Mouse (Mus musculus): Measurements from ENCODE around the gene Zfp958. TPM values are rescaled to one million over a fixed set of nuclear protein-coding genes. Genes with fewer than 3 reads are reported as not detected.

The Zfp958 gene
- 19.0 and 19.4 TPM in 2 replicates for polyA plus RNA-seq (2014; fragmentation: Nextera tagmentation; extraction: Ambion mirVana)

- Histone ChIP-seq H3K27ac (replicated peaks; ENCODE audit: low read depth, low read length) (peak within 1 kb of the TSS; percentile 54; the same call in 1 of the 2 replicates), H3K9me3 (replicated peaks; ENCODE audit: control insufficient read depth, low read length) (no peaks in the 10 kb centered on the region), H3K4me2 (ENCODE audit: low read depth, low read length) (peak within 1 kb of the TSS; percentile 76), H3K27me3 (ENCODE audit: control insufficient read depth, insufficient read depth, low read length) (no peaks in the 10 kb centered on the region), H3K9ac (replicated peaks; ENCODE audit: low read length) (peak within 1 kb of the TSS; percentile 77), H3K36me3 (replicated peaks; ENCODE audit: control insufficient read depth, insufficient read depth, low read depth, low read length) (no peaks in the 10 kb centered on the region), H3K4me1 (ENCODE audit: control insufficient read depth, insufficient read depth, low read length) (no peaks in the 10 kb centered on the region), H3K4me3 (ENCODE audit: low read depth, low read length) (peak within 1 kb of the TSS; percentile 60)
- under 1% methylated on average over 25 of the region's 25 CpGs for WGBS
- ATAC-seq (replicated peaks; ENCODE audit: insufficient number of reproducible peaks, low FRiP score, low TSS enrichment, low read depth) = peak; percentile 99
- DNase-seq (ENCODE audit: low spot score) = peak; percentile 95
Observed at GRCm38 (mm10) chr8:4612932-4613853, at the start of gene Zfp958. Gene Zfp958, plus strand, starts transcription at chr8:4613167.

DNA sequence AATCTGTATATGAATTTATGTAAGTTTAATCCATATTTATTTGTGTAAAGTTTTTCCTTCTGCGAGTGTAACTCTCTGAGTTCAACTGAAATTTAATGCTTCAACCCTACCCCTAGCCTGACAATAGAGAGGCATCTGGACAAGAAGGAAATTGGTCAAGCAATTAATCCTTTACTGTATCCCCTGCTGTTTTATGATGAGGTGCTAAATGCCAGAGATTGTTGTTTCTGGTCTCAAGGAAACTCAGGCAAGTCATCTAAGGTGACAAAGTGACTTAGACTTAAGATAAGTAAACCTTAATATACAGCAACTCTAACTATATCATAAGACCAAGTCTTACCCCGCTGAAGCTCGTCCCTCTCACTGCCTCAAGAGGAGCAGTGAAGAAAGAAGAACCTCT is 31.0 kb upstream of the Zfp958 start:
- 75% methylated on average over 3 of the region's 3 CpGs for WGBS
- no peak for ATAC-seq (replicated peaks; ENCODE audit: insufficient number of reproducible peaks, low FRiP score, low TSS enrichment, low read depth)
- H3K9me3 ChIP-seq (replicated peaks; ENCODE audit: control insufficient read depth, low read length) = no peaks in the 10 kb centered on the region

GRCm38 (mm10) chr8:4582754-4583178 is 30.2 kb upstream of the Zfp958 start:
- Histone ChIP-seq H3K4me3 (ENCODE audit: low read depth, low read length) (no peak overlapping the region), H3K9ac (replicated peaks; ENCODE audit: low read length) (no peak overlapping the region), H3K9me3 (replicated peaks; ENCODE audit: control insufficient read depth, low read length) (no peaks in the 10 kb centered on the region), H3K4me1 (ENCODE audit: control insufficient read depth, insufficient read depth, low read length) (no peaks in the 10 kb centered on the region), H3K4me2 (ENCODE audit: low read depth, low read length) (no peak overlapping the region), H3K27ac (replicated peaks; ENCODE audit: low read depth, low read length) (no peak overlapping the region), H3K36me3 (replicated peaks; ENCODE audit: control insufficient read depth, insufficient read depth, low read depth, low read length) (no peaks in the 10 kb centered on the region), H3K27me3 (ENCODE audit: control insufficient read depth, insufficient read depth, low read length) (no peaks in the 10 kb centered on the region)
- no peak for ATAC-seq (replicated peaks; ENCODE audit: insufficient number of reproducible peaks, low FRiP score, low TSS enrichment, low read depth)
- 87% methylated on average over 6 of the region's 6 CpGs for WGBS
- no peak for DNase-seq (ENCODE audit: low spot score)

More for the DNA sequence above, 31.0 kb upstream of the Zfp958 start:
- H3K4me3 ChIP-seq (ENCODE audit: low read depth, low read length) = no peak overlapping the region
- no peak overlapping the region for H3K27ac ChIP-seq (replicated peaks; ENCODE audit: low read depth, low read length)
- H3K27me3 ChIP-seq (ENCODE audit: control insufficient read depth, insufficient read depth, low read length) = no peaks in the 10 kb centered on the region
- no peaks in the 10 kb centered on the region for H3K4me1 ChIP-seq (ENCODE audit: control insufficient read depth, insufficient read depth, low read length)
- no peak overlapping the region for H3K9ac ChIP-seq (replicated peaks; ENCODE audit: low read length)
- H3K36me3 ChIP-seq (replicated peaks; ENCODE audit: control insufficient read depth, insufficient read depth, low read depth, low read length) = no peaks in the 10 kb centered on the region
- no peak for DNase-seq (ENCODE audit: low spot score)
- no peak overlapping the region for H3K4me2 ChIP-seq (ENCODE audit: low read depth, low read length)

GRCm38 (mm10) chr8:4584660-4585059 is 28.3 kb upstream of the Zfp958 start:
- no peaks in the 10 kb centered on the region for H3K27me3 ChIP-seq (ENCODE audit: control insufficient read depth, insufficient read depth, low read length)

DNA sequence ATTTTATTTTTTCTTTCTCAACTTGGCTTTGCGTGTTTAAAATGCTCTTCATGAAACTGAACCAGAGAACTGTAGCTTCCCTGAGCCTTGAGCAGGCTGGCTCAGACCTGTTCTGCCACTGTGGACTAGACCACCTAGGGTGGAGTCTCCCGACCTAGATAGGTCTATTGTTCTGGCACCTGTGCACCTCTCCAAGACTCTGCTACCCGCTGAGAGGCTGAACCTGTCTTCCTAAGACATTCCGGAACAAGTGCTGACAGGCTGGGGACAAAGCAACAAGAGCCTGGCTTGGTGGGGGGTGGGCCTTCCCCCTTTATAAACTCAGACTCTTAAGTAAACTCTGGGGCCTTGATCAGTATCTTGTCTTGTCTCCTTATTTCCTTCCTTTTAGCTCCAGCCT is 26.6 kb upstream of the Zfp958 start:
- Histone ChIP-seq H3K27ac (replicated peaks; ENCODE audit: low read depth, low read length) (no peak overlapping the region), H3K4me1 (ENCODE audit: control insufficient read depth, insufficient read depth, low read length) (no peaks in the 10 kb centered on the region), H3K36me3 (replicated peaks; ENCODE audit: control insufficient read depth, insufficient read depth, low read depth, low read length) (no peaks in the 10 kb centered on the region), H3K27me3 (ENCODE audit: control insufficient read depth, insufficient read depth, low read length) (no peaks in the 10 kb centered on the region), H3K4me2 (ENCODE audit: low read depth, low read length) (no peak overlapping the region), H3K9ac (replicated peaks; ENCODE audit: low read length) (no peak overlapping the region), H3K4me3 (ENCODE audit: low read depth, low read length) (no peak overlapping the region), H3K9me3 (replicated peaks; ENCODE audit: control insufficient read depth, low read length) (no peaks in the 10 kb centered on the region)
- ATAC-seq (replicated peaks; ENCODE audit: insufficient number of reproducible peaks, low FRiP score, low TSS enrichment, low read depth) (no peak), DNase-seq (ENCODE audit: low spot score) (peak; percentile 43)
- WGBS = 21% methylated on average over 4 of the region's 4 CpGs

More at GRCm38 (mm10) chr8:4584660-4585059, 28.3 kb upstream of the Zfp958 start:
- Histone ChIP-seq H3K36me3 (replicated peaks; ENCODE audit: control insufficient read depth, insufficient read depth, low read depth, low read length) (no peaks in the 10 kb centered on the region), H3K4me3 (ENCODE audit: low read depth, low read length) (no peak overlapping the region), H3K9me3 (replicated peaks; ENCODE audit: control insufficient read depth, low read length) (no peaks in the 10 kb centered on the region), H3K4me1 (ENCODE audit: control insufficient read depth, insufficient read depth, low read length) (no peaks in the 10 kb centered on the region), H3K9ac (replicated peaks; ENCODE audit: low read length) (no peak overlapping the region), H3K27ac (replicated peaks; ENCODE audit: low read depth, low read length) (no peak overlapping the region), H3K4me2 (ENCODE audit: low read depth, low read length) (no peak overlapping the region)
- WGBS = 81% methylated on average over 1 of the region's 1 CpGs
- DNase-seq (ENCODE audit: low spot score) (no peak), ATAC-seq (replicated peaks; ENCODE audit: insufficient number of reproducible peaks, low FRiP score, low TSS enrichment, low read depth) (no peak)

GRCm38 (mm10) chr8:4588165-4589000 is 24.6 kb upstream of the Zfp958 start:
- 37% methylated on average over 9 of the region's 9 CpGs for WGBS
- H3K4me2 ChIP-seq (ENCODE audit: low read depth, low read length) = no peak overlapping the region
- no peaks in the 10 kb centered on the region for H3K27me3 ChIP-seq (ENCODE audit: control insufficient read depth, insufficient read depth, low read length)
- H3K9ac ChIP-seq (replicated peaks; ENCODE audit: low read length) = no peak overlapping the region; the same call in 1 of the 2 replicates
- H3K4me3 ChIP-seq (ENCODE audit: low read depth, low read length) = no peak overlapping the region
- no peaks in the 10 kb centered on the region for H3K4me1 ChIP-seq (ENCODE audit: control insufficient read depth, insufficient read depth, low read length)
- no peaks in the 10 kb centered on the region for H3K36me3 ChIP-seq (replicated peaks; ENCODE audit: control insufficient read depth, insufficient read depth, low read depth, low read length)
- no peaks in the 10 kb centered on the region for H3K9me3 ChIP-seq (replicated peaks; ENCODE audit: control insufficient read depth, low read length)
- DNase-seq (ENCODE audit: low spot score) (peak; percentile 93), ATAC-seq (replicated peaks; ENCODE audit: insufficient number of reproducible peaks, low FRiP score, low TSS enrichment, low read depth) (peak; percentile 62)
- H3K27ac ChIP-seq (replicated peaks; ENCODE audit: low read depth, low read length) = no peak overlapping the region

DNA sequence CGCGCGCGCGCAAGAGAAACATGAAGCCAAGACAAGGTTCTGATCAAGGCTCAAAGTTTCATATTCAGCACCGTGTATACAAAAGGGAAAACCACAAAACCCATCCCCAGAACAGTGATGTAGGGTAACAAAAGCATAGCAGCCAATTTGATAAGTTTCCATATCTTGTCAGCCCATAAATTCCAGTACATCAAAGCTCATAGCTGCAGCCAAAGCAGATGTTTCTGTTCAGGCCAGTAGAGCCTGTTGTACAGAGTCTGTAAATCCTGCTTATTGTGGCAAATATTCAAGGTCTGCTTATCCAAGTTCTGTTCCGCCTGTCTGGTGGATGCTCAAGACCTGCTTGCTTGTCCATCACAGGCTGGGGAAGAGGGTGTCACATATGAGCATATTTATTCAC is 4.1 kb upstream of the Zfp958 start:
- ATAC-seq (replicated peaks; ENCODE audit: insufficient number of reproducible peaks, low FRiP score, low TSS enrichment, low read depth) (no peak), DNase-seq (ENCODE audit: low spot score) (no peak)
- WGBS = 92% methylated on average over 7 of the region's 7 CpGs
- no peak overlapping the region for H3K9ac ChIP-seq (replicated peaks; ENCODE audit: low read length)
- no peaks in the 10 kb centered on the region for H3K4me1 ChIP-seq (ENCODE audit: control insufficient read depth, insufficient read depth, low read length)
- no peaks in the 10 kb centered on the region for H3K27me3 ChIP-seq (ENCODE audit: control insufficient read depth, insufficient read depth, low read length)
- no peak overlapping the region for H3K4me2 ChIP-seq (ENCODE audit: low read depth, low read length)
- no peak overlapping the region for H3K4me3 ChIP-seq (ENCODE audit: low read depth, low read length)
- no peaks in the 10 kb centered on the region for H3K36me3 ChIP-seq (replicated peaks; ENCODE audit: control insufficient read depth, insufficient read depth, low read depth, low read length)
- H3K9me3 ChIP-seq (replicated peaks; ENCODE audit: control insufficient read depth, low read length) = no peaks in the 10 kb centered on the region
- no peak overlapping the region for H3K27ac ChIP-seq (replicated peaks; ENCODE audit: low read depth, low read length)

Measured in embryonic facial prominence, embryonic 11.5 days (tissue).